Mouse (Mus musculus): Measurements from ENCODE around the gene Gng4.

Gene Gng4

DNA sequence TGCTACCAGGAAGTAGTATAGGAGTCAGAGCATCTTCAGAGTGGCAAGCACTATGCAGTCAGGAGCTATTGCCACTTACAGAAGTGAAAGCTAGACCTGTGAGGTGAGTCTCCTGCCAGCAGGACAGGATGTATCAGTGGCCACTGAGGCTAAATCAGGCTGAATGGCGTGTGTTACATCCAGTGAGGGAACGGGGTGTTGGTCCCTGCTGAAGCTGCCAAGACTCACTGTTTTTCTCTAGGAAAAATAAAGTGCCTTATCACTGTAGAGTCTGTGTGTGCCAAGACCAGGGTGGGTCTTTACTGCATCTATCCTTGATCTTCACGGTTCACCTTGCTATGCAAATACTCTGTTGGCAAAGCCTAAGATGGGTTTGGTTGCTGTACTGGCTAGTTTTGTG lies 34.8 kb downstream of the Gng4 start:
- DNase-seq (ENCODE audit: low spot score), result no peak

DNA sequence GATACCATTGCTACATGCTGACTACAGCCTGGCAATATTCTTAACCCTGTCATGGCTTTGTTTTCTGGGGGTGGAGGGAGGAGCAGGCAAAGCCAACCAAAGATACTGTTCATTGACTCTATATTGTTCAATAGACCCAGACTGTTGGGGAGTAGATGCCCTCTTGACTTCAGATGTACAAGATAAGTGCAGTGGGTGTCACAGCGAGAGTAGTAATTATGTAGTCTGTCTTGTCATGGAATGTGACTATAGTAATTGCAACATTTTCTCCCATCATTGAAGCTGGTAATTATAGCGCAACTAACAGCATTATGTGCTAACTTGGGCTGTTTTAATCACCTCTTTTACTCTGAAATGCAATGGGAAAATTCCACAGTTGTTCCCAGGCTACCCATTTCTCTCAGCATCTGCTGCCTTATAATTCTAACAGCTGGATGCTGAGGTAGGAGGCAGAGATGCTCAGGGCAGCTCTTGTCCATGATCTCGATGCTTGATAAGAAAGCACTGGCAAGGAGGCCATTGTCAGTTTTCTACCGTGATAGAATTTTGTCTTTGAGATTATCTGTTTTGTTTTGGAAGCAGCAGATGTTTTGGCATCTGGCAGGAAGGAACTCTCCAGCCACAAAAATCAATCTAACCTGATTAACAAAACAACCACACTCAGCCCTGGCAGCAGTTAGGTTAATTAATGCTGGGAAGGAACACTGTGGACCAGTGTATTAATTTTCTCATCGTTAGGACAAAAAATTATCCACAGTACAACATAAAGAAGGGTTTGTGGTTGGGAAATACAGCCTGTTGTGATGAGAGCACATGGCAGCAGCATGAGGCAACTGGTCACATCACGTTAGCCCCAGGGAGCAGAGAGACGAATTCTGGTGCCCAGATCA lies 36.6 kb downstream of the Gng4 start:
- no peak for DNase-seq (ENCODE audit: low spot score)

DNA sequence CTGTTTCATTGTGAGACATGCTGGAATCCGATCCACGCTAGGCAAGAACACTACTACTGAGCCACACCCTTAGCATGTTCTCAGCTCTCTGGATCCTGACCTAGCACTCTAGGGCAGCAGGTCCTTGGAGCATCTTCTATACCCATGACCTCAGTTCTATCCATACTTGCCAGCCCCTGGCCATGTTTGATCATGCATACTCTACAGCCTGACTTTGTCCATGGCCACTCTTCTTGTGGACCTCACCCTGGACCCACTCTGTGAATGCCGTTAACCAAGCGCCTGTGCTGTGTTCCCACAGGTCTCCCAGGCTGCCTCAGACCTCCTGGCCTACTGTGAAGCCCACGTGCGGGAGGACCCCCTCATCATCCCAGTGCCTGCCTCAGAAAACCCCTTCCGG lies 41.1 kb downstream of the Gng4 start:
- DNase-seq (ENCODE audit: low spot score), result no peak

GRCm38 (mm10) chr13:13826533-13826932 lies 42.7 kb downstream of the Gng4 start:
- no peak for DNase-seq (ENCODE audit: low spot score)

GRCm38 (mm10) chr13:13828125-13828524 lies 44.3 kb downstream of the Gng4 start:
- no peak for DNase-seq (ENCODE audit: low spot score)

DNA sequence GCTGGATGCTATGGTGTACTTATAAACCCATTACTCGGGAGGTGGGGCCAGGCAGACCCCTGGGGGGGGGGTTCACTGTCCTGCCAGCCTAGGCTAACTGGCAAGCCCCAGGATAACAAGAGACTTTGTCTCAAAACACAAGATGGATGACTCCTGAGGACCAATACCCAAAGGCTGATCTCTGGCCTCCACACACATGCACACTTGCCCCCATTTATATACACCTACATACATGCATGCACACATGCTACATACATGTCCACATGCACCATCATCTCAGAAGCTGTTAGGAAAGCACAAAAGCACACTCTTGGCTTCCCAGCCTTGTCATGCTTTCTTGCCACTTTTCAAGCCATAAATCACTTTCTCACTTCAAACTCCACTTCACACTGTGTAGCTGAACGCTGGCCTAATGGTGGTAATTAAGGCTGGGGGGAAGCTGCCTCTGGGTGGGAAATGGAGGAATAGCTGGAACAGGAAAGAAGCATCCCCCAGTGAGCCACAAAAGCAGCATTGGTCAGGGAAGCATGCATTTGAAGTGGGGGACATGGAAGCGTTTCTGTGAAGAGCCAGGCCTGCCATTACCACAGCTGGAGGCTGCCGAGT lies 46.7 kb downstream of the Gng4 start:
- DNase-seq (ENCODE audit: low spot score), result no peak

GRCm38 (mm10) chr13:13835180-13835579 lies 51.3 kb downstream of the Gng4 start:
- DNase-seq (ENCODE audit: low spot score), result peak; percentile 13

- DNase-seq (ENCODE audit: low spot score), result no peak
Observed at GRCm38 (mm10) chr13:13845021-13845420, 61.2 kb downstream of the Gng4 start.

DNA sequence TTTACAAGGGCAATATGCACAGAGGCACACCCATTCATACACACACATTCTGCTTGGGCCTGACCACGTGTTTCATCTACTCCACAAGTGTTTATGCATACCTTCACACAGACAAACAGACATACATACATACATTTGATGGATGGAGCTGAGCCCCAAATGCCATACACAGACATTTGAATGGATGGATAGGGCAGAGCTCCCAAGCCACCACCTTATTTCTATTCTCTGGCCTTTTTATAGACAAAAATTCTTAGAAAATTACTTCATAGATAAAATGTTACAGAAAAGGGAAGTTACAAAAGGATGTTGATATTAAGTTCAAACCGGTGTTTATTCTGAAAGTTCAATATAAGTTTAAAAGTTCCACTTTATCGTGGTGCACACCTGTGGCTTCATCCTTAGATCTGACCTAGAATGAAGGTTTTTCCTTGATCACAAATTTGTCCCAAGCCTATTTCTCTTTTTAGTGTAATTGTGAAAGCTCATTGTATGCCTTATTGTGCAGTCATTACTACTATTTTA lies 63.3 kb downstream of the Gng4 start:
- no peak for DNase-seq (ENCODE audit: low spot score)

DNA sequence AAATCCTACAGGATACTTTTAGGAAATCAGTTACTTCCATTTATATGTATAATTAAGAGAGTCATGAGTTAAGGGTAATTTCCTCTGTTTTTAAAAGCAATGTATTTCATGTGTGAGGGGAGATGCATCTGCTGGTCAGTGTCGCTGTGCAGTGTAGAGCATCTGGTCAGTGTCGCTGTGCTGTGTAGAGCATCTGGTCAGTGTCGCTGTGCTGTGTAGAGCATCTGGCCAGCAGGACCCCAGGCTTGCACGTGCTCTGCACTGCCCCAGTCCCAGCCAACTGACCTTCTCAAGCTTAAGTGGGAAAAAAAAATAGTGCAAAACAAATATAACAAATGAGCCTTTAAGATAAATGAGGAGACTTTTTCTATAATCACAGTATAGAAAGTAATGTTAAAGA lies 73.3 kb downstream of the Gng4 start:
- DNase-seq (ENCODE audit: low spot score), result no peak

- no peak for DNase-seq (ENCODE audit: low spot score)
Observed at GRCm38 (mm10) chr13:13862346-13862745, 78.5 kb downstream of the Gng4 start.

DNA sequence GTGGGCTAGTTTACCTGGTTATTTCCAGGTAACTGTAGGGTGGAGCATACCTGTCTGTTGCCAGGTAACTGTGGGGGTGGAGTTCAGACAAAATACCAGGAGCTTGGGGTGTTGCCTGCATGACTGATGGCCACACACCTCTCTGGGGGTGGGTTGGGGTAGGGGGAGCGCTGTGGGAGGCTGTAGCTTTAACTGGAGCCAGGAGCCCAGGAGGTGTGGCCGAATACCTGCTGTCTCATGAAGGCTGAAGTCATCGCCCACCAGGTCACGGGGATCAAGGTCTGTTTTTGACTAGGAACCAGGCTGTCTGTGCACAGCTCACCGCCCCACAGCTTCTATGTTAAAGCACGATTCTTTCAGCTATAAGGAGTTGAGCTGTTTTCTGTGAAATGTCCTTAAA lies 79.1 kb downstream of the Gng4 start:
- DNase-seq (ENCODE audit: low spot score), result no peak

DNA sequence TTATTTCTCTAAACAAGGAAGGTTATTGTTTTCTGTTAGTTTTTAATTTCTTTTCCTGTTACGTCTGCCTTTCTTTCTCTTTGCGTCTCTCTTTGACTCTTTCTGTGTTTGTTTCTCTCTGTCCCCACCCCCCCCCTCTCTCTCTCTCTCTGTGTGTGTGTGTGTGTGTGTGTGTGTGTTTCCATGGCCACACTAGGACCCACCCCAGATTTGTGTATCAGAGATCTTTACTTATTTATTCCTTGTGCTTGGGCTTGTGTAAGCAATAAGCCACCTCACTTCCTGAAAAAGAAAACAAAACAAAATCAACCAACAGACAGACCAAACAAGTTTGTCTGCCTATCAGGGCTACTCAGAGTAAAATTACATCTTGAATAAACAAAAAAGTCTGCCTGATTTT lies 82.5 kb downstream of the Gng4 start:
- DNase-seq (ENCODE audit: low spot score), result no peak

- DNase-seq (ENCODE audit: low spot score), result no peak
Observed at GRCm38 (mm10) chr13:13867078-13867759, 83.4 kb downstream of the Gng4 start.

- no peak for DNase-seq (ENCODE audit: low spot score)
Observed at GRCm38 (mm10) chr13:13867922-13868321, 84.1 kb downstream of the Gng4 start.

Measured in spleen, adult 12 weeks (tissue).